Mouse (Mus musculus): ENCODE measurements around the gene Ppil4.
"Not testable (repeated sequence)": the region's sequence is repeated elsewhere in the genome, so short reads cannot be mapped to it uniquely, and the experiment has no call there.

Ppil4 gene

GRCm38 (mm10) chr10:7792751-7793385 is at the start of gene Ppil4, which contains the start of gene Ginm1:
Ppil4 (plus strand) TSS chr10:7792891.
Ginm1 (minus strand) TSS chr10:7792824.
- peak; percentile 91 for DNase-seq

DNA sequence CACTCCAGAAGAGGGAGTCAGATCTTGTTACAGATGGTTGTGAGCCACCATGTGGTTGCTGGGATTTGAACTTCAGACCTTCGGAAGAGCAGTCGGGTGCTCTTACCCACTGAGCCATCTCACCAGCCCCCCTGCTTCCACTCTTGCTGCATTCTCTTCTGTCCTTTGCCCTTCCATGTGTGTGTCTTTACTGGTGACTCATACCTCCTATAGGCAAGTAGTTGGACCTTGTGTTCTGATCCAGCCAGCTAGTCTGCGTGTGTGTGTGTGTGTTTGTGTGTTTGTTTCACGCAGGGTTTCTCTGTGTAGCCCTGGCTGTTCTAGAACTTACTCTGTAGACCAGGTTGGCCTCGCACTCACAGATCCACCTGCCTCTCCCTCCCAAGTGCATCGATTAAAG is 47.2 kb upstream of the Ppil4 start:
- not testable (repeated sequence) for DNase-seq

- DNase-seq: no peak
Observed at GRCm38 (mm10) chr10:7748752-7749151, 43.9 kb upstream of the Ppil4 start.

DNA sequence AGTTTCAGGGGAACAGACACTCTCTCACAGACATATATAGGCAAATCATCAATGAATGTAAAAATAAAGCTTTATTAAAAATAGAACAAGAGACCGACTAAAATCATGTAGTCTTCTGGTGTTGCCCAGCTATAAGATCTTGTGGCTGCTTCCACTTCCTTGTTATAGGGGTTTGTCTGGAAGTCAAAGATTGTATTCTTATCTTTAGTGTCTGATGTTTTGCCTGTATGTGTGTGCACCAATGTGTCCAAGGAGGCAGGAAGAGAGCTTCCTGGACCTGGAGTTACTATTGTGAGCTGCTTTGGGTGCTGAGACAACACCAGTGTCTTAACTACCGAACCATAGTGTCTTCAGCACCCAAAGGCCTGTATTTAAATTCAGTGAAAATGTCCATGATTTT is 35.1 kb upstream of the Ppil4 start:
- no peak for DNase-seq

- DNase-seq: no peak
Observed at GRCm38 (mm10) chr10:7772346-7772745, 20.3 kb upstream of the Ppil4 start.

DNA sequence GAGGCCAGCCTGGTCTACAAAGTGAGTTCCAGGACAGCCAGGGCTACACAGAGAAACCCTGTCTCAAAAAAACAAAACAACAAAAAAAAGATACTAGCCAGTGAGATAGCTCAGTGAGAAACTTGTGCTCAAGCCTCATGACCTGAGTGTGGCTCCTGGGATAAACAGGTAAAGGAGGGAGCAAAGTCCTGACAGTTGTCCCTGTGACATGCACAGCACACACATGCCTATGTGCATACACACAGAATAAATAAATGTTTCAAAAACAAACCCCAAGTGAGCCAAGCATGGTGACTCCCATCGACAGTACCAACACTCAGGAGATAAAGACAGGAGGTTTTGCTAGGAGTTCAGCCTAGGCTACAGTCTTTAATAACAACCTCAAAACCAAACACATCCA is 19.9 kb upstream of the Ppil4 start:
- DNase-seq: no peak

GRCm38 (mm10) chr10:7775421-7775820 is 17.3 kb upstream of the Ppil4 start:
- DNase-seq: no peak

DNA sequence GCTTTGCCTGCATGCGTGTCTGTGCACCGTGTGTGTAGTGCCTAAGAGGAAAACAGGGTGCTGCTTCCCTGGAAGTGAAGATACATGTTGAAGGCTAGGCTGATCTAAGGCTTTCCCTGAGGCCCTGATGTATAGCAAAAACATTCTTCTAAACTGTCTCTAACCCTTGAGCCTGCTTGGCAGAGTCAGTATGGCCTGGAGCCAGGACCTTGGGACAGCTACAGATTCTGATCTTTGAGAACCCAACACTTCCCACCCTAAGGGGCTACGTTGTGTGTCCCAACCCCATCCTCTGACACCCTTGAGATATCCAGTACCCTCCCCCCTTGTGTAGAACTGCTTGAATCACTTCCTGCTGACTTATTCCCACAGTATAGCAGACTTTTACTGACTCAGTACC is 14.3 kb upstream of the Ppil4 start:
- DNase-seq: no peak

GRCm38 (mm10) chr10:7779751-7780237 is 12.9 kb upstream of the Ppil4 start:
- no peak for DNase-seq

DNA sequence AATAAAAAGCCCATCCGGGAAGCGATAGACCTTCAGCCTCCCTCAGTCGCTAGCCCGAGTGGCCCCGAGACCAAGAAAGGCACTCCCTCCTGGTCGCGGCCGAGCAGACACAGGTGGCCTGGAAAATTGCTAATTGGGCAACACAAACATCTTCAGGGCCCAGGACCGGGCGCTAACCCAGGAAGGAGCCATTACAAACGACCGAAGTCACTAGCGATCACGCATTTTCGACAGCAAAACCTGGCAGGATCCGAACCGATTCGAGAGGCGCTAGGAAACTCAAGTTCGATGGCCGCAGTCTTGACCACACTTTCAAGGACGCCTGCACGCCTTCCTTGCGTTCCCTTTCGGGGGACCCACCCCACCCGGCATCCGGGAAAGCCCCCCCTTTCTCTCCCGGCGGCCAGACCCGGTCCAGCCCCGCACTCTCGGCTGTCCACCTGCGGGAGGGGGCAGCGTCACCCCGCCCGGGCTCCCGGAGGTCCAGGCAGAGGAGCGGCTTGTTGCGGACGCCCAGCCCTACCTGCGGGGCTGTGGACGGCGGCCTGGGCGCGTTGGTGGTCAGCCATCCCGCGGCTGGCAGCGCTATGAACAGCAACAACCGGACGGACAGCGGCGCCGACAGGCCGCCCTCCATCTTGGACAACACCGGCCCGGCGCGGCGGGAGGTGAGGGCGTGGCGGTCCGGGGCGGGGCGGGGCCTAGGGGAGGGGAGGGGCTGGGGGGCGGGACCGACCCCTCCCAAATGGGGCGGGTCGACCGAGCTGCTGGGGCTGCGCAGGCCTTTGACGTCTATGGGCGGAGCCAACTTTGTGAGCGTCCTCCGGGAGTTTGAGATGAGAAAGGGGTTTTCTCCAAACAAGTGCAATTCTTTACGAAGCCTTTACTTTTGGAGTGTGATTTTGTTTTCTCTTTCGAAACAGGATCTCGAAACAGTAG is 12.2 kb upstream of the Ppil4 start:
- peak; percentile 94 for DNase-seq

DNA sequence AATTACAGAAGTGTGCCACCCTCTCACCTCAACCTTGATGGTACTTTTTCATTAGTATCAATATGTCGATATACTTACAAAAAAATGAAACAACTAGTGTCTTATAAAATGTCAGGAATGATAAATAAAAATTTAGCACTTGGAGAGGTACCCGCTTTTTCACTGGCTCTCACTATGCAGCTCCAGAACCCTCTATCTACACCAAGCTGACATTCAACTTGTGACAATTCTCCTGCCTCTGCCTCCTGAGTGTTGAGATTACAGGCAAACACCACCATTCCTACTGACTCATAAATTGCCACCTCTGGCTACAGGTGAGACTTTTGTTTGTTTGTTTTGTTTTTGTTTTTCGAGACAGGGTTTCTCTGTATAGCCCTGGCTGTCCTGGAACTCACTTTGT is 11.5 kb upstream of the Ppil4 start:
- no peak for DNase-seq

DNA sequence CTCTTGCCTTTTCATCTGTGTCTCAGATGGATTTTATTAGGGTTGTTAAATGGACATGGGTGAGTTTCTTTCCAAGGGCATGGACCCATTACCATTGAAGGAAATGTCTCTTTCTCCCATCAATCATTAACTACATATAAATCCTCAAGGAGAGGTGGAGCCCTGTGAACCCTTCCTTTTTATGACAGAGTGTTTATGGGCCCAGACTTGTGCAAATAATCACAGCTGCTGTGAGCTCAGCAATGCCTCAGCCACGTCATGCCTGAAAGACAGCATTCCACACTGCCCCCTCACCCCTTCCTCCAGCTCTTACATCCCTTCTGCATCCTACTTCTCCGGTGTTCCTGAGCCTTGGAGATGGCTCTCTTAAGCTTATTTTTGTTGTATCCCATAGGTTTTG is 5.4 kb upstream of the Ppil4 start:
- no peak for DNase-seq

DNA sequence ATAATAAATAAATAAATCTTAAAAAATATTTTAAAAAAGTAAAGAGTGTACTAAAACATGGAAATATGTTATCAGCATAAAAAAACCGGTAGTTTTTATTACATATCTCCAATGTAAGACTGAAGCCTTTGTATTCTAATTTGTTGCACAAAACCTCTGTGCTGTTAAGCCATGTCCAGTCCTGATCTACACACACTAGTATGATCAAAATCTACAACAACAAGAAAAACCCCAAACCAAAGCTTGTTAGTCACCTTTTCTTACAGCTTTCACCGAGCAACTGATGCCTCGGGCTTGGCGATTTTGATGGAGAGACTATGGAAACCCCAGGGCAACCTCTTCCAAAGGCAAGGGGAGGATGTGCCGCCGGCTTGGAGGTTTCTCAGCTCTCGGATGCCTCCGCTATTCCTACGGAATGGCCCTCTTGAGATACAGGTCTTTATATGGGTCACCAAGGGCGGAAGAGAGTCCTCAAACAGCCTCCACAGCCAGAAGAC is 389 bp upstream of the Ppil4 start:
- no peak for DNase-seq

GRCm38 (mm10) chr10:7801258-7801657 is 8.6 kb downstream of the Ppil4 start:
- DNase-seq: no peak

DNA sequence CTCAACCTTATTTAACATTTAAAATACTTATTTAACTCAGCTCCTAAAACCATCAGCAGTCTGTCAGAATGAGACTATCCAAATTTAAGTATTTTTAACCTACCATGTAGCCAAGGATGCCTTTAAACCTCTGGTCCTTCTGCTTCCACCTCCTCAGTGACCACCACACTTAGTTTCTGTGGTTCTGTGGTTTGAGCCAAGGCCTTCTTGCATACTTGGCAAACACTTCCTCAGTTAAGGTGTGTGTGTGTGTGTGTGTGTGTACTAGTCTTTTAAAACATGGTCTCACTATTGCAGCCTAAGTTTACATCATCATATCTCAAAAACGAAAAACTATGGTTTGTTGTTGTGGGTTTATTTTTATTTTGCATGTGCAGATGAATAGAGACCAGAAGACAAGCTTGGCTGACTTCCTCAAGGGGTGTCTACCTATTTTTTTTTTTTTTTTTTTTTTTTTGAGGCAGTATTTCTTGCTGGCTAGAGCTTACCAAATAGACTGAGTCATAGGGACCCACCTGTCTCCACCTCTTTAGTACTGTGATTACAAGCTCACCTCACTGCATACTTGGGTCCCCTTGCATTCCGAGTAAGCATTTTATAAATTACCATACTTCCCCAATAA is 9.9 kb downstream of the Ppil4 start:
- DNase-seq: no peak

DNA sequence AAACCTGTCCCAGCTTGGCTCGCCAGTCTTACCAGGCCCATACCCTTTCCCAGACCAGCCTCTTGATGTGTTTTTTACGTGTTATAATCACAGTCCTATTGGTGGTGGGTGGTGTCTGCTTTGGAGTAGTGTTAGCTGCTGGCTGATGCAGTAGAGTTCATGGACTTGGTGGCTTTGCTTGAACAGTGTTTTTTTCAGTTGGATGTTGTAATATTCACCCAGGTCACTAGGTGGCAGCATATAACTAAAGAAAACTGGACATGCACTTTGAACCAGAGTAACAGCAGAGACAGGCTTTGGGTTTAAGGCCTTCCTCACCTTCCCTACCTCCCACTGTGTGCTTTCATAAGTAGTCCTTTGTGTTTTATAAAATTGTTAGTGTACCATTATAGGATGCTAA is 17.2 kb downstream of the Ppil4 start:
- DNase-seq: no peak

DNA sequence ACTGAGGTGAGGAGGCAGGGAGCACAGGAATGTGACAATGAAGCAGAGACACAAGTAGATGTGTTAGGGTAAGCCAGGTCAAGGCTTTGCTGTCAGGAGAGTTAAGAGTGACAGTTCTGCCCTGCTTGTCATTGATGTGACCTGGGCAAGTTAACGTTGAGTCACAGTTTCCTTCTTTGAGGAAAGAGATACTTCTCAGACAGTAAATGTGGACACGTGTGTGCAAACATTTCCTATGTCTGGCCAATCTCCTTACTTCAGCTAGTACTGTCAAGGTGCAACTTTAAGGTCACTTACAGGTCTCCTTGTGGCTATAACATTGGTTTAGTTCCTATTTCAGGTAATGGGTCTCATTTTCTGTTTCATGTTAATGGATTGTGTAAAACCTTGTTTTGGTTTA is 23.8 kb downstream of the Ppil4 start:
- DNase-seq: no peak

DNA sequence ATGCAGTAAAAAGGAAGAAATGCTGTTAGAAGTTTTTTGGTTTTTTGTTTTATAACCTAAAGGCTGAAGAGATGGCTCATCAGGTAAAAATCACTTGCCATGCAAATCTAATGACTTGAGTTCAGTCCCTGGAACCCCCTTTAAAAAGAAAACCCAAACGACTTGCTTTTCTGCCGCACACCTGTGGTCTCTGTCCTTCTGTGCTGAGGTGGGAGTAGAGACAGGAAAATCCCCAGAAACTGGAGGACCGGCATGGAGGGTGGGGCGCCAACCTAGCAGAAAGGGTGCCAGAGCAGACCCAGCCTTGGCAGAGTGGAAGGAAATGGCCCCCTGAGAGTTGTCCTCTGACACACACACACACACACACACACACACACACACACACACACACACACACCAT is 26.0 kb downstream of the Ppil4 start:
- DNase-seq: no peak

DNA sequence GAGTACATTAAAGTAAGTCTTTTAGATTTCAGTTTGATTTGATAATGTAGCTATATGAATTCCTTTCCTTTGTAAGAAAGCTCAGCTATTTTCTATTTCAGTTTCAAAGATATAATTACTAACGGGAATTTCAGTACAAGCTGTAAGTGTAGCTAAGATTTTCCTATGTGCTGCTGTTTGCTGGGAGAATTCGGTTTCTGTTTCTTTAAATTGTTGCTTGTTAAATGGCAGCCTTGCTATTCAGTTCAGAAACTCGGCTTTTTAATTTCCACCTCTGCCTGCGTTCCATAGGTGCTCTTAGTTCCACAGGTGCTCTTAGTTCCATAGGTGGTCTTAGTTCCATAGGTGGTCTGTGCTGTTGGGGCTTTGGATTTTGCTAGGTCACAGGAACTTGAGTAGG is 26.5 kb downstream of the Ppil4 start:
- no peak for DNase-seq

DNA sequence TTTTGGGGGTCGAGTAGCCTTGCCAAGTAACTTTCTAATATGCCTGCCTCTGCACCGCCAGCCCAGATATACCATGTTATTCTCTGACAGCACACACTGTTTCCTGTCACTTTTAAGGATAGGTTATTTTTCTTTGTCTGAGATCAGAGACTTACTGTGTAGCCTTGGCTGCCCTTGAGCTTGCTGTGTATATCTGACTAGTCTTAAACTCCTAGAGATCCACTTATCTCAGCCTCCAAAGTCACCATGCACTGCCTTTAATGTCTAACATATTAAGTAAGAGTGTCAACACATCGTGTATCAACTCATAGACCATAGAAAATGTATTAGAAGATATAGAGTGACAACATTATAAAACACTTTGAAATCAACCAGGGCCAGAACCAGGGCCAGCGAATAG is 26.9 kb downstream of the Ppil4 start:
- no peak for DNase-seq

GRCm38 (mm10) chr10:7820171-7820570 is 27.5 kb downstream of the Ppil4 start:
- DNase-seq: no peak

- no peak for DNase-seq
Observed at GRCm38 (mm10) chr10:7821981-7822380, 29.3 kb downstream of the Ppil4 start.

DNA sequence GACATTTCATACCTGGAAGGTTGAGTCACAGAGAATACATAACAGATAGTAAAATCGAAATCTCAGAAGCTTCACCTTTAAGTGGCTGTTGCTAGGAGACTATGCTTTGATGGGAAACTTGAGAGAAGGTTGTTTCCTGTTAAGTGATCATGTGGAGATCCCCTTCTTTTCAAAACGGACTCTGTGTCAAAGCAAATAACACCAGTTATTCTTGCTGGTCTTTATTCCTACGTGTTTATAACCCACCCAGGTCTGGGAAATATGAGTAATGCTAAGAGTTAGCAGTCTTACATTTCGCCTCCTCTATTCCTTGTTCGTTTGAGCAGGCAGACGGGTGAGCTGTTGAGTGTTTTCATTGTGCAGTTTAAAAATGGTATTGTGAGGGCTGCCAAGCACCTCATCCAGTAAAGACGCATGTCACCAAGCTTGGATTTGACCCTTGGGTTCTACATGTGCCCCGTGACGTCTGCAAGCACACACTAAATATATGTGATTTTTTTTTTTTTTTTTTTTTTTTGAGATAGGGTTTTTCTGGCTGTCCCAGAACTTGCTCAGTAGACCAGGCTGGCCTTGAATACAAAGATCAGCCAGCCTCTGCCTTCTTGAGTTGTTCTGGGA is 32.1 kb downstream of the Ppil4 start:
- DNase-seq: no peak

All from liver (tissue).